Mouse (Mus musculus) granulocyte monocyte progenitor cell, adult 5-6 weeks (primary cell): Measurements from ENCODE around the gene Trpt1. TPM values are rescaled to one million over a fixed set of nuclear protein-coding genes. Genes with fewer than 3 reads are reported as not detected.
"Not testable (repeated sequence)": the region's sequence is repeated elsewhere in the genome, so short reads cannot be mapped to it uniquely, and the experiment has no call there.

ENCODE experiments used
- ATAC-seq: replicated peaks from 2 replicates; pipeline ENCODE4 v1.8.0; 2016; ENCODE audit warnings: mild to moderate bottlenecking, moderate TSS enrichment, inconsistent platforms; ENCODE audit not compliant: poor library complexity, severe bottlenecking
- total RNA-seq, 2 experiments: library from RNA; stranded (forward) in 1 of 2; stranded (reverse) in 1 of 2; fragments of 200-712, 200-1000 nt in 1 of 2; fragments of >200 nt in 1 of 2; fragmentation: Nextera tagmentation in 1 of 2; gene quantifications; 2 replicates each; pipeline ENCODE4 v1.2.3; 2014 to 2017

Trpt1 gene
- total RNA-seq, 2 experiments from 2014 or later = 0.21 TPM; not detected in 1

- ATAC-seq = peak; percentile 56
Observed at GRCm38 (mm10) chr19:6974211-6975205, 21.4 kb upstream of the Trpt1 start, which contains the start of gene Ppp1r14b. TSS of gene Ppp1r14b (plus strand) at chr19:6974968.

GRCm38 (mm10) chr19:6975537-6976521 lies 20.1 kb upstream of the Trpt1 start, which contains the start of gene Plcb3:
TSS of gene Plcb3 (minus strand) at chr19:6976470.
- peak; percentile 18 for ATAC-seq

DNA sequence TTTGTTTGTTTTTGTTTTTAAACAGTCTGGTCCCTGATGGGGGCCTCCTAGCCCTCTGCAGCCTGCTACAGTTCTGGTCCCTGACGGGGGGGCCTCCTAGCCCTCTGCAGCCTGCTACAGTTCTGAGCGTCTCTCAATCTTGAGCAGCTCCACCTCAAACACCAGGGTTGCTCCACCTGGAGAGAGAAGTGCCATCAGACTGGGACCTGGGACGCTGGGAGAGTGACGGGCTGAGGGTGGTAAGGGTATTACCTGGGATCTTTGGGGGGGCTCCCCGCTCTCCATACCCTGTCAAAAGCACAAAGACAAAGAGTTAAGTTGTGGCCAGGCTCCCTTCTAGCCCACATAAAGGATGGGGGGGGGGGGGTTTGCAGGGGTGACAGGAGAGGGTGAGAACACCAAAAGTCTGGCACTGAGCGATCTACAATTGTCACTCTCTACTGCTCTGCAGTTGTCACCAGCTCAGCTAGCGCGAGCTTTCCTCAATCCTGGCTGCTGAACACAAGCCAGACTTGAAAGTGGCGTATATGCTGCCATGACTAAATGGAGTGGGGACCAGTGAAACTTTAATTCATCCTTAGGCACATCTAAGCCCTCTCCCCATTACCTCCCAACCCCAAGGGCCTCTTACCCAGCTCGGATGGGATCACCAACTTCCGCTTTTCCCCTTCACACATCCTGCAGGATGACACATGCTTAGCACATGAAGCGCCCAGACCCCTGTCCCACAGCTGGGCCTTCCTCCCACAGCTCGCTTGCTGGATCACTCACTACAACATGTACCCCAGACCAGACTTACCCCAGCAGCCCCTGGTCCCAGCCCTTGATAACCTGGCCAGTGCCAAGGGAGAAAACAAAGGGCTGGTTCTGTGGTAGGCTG lies 17.9 kb upstream of the Trpt1 start:
- no peak for ATAC-seq

DNA sequence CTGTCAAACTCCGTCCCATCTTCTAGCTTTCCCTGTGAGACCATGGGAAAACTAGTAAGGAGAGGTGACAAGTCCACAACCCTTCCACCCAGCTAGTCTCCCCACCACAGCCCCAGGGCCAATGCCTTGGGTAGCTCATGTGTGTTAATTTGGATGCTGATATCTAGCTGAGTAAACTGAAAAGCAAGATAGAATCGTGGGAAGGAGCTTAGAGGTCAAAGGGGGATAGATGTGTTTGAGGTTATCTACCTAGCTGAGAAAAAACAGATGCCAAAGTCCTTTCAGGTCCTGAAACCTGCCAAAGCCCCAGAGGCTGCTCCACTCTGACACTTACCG lies 17.3 kb upstream of the Trpt1 start:
- ATAC-seq = no peak

GRCm38 (mm10) chr19:6979001-6979479 lies 16.9 kb upstream of the Trpt1 start:
- ATAC-seq = no peak

GRCm38 (mm10) chr19:6979486-6980380 lies 16.2 kb upstream of the Trpt1 start:
- peak; percentile 77 for ATAC-seq

GRCm38 (mm10) chr19:6980381-6981093 lies 15.4 kb upstream of the Trpt1 start, which contains the start of gene Fkbp2:
TSS of gene Fkbp2 (minus strand) at chr19:6980501.
- ATAC-seq = peak; percentile 49

DNA sequence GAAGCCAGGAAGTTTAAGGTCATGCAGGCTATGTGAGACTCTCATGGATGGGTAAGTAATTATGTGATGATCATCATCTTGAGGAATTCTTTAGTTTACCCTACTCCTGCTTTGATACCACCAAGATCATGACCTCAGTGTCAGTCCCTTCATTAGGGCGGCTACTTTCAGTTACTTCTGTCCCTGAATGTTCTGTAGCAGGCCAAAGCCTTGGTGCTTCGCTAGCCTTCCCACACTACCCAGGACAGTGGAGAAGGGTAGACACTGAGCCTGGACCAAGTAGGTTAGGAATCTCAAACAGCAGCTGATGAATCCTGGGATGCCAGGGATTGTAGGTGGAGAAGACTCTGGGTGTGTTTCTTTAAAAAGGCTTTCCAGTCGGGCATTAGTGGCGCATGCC lies 14.5 kb upstream of the Trpt1 start:
- ATAC-seq = no peak

GRCm38 (mm10) chr19:6983621-6984020 lies 12.3 kb upstream of the Trpt1 start:
- ATAC-seq = no peak

- no peak for ATAC-seq
Observed at GRCm38 (mm10) chr19:6985300-6985699, 10.6 kb upstream of the Trpt1 start.

DNA sequence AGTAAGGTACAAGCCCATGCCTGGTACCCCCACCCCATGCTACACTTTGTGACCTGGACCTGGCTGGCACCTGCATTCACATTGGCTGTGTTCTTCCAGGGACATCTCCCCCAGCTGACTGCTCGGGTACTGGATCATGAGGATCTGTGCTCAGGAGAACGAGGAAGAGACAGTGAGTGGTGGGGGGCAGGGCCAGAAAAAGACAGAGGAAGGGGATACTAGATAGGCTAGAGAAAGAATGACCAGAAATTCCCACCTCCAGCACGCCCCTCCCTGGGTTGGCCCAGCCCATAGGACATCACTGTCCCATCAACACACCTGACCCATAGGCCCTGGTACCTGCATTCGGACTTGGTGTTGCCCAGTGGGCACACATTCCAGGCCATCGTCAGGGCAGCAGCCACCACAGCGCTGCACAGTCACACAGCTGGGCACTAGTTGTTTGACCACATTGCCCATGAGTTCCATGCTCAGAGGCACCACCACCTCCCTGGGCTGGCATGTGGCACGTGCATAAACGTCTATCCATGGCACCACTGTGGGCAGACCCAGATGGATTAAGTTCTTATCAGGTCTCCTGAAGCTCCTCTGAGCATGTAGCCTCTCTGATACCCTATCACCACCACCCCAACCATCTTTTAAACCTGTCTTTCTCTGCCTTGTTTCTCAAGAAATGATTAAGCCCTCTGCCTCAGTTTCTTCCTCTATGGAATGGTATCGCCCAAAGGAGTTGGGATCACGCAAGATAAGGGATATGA lies 9.8 kb upstream of the Trpt1 start:
- no peak for ATAC-seq

DNA sequence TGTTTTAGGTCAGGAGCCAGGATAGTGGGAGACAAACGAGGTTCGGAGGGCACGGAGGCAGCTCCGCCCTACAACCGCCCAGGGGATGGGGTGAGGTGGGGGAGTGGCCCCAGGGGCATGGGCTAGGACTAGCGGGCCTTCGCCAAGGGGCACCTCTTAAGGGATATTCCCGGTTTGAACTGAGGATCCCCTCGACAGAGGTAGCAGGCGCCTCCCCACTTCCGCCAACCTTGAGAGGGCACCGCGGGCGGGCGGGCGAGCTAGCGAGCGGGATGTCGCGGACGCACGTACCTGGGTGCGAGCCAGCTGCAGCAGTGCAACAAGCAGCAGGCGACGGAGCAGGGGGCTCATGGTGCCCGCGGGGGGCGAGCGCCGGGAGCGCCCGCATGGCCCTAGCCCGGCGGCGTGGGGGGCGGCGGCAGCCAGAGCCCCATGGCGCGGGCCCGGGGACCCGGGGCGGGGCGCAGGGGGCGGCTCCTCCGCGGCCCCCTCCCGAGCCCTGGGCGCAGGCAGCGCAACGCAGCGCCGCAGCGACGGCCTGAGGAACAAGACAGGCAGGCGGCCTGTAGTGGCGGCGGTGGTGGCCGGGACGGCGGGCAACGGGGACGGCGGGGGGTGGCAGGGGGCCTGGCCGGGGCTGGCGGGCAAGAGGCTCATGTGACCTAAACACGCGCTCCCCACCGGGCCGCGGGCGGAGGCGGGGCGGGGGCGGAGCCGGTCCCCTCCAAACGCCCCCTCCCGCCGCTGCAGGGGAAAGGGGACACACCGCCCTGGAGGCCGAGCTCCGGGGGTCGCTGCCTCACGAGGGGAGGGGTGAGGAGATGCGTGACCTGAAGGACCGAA lies 8.6 kb upstream of the Trpt1 start, which contains the start of gene Vegfb:
Gene Vegfb, minus strand, starts transcription at position 591 of the 843 bp plus-strand sequence.
- ATAC-seq = peak; percentile 61

DNA sequence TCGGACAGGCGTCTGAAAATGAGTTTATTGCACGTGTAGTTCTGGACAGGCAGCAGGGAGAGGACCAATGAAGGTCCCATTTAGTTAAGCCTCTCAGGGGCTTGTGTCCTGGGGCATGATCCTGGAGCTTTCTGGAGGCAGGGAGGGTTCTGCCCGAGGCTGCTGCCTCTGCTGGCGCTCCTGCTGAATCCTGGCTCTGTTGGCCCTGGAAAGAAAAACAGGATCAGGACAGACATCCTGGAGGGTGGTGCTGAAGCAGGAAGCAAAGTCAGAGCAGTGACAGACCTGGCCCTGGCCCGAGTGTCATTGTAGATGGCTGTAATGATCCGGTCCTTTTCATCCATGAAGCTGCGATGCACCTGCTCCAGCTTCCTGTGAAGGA lies 8.0 kb upstream of the Trpt1 start:
- ATAC-seq = no peak

- no peak for ATAC-seq
Observed at GRCm38 (mm10) chr19:6989251-6989650, 6.7 kb upstream of the Trpt1 start.

- no peak for ATAC-seq
Observed at GRCm38 (mm10) chr19:6990712-6991111, 5.2 kb upstream of the Trpt1 start.

DNA sequence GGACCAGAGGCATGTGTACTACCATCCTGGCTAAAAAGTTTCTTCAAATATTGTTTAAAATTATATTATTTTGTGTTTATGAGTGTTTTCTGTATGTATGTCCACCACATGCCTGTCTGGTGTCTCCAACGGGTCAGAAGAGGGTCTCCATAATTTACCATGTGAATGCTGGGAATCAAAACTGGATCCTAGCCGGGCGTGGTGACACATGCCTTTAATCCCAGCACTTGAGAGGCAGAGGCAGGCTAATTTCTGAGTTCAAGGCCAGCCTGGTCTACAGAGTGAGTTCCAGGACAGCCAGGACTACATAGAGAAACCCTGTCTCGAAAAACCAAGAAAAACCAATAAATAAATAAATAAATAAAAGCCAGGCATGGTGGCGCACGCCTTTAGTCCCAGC lies 4.8 kb upstream of the Trpt1 start:
- not testable (repeated sequence) for ATAC-seq
